In the genomic region with DNA sequence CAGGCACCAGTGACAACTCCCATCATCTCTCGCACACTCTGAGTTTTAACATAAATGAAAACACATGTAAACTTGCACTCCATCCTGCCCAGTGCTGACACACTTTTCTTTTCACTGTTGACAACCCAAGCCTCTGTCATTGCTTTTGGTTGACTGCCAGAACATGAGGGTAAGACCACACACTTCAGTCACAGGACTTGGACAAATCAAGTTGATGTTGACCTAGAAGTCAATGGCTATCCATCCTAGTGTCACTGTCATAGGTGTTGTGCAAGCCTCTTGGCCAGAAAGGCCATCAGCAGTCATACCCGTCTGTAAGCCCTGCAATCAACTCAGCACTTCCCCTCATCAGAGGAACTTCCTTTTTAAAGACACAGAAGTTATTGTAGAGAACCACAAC, we compare ENCODE assay signal across 21 mouse cellular contexts.
DNase-seq lines count a peak whose midpoint lies in the region; ATAC-seq lines count a peak whose summit lies in the region.
"Had no signal": no experiment of that assay in that cellular context is flagged by ENCODE, and none has a peak within 500 bp of the region (broad histone marks: within the 10 kb centered on the region; RNA-seq: fewer than 3 reads in every experiment).

No protein-coding gene starts in this region.

- no peaks in the 10 kb centered on the region for H3K9me3 ChIP-seq in liver, embryonic 16.5 days (replicated peaks; ENCODE audit: control insufficient read depth, low read length)
- H3K9me3 ChIP-seq in liver, embryonic 12.5 days (replicated peaks) = no peaks in the 10 kb centered on the region
- peaks cover 4% of the 10 kb centered on the region; the same call in 1 of the 2 replicates for H3K9me3 ChIP-seq in kidney, embryonic 14.5 days (ENCODE audit: control insufficient read depth, low read length)
- H3K9me3 ChIP-seq: hindbrain, embryonic 13.5 days; midbrain, embryonic 13.5 days; stomach, embryonic 15.5 days had no signal

- peak; percentile 16 for DNase-seq in 416B (ENCODE audit: low read depth)
- no peak for DNase-seq in urinary bladder, adult 2 months (ENCODE audit: low spot score)
- no peak for DNase-seq in spleen, adult 18-20 months
- DNase-seq: cerebellum, adult 11 months; cerebellum, adult 9-11 months; forebrain, postnatal 0 days; gastrocnemius, postnatal 14 days; heart, adult 2 months; kidney, adult 11 months; kidney, postnatal 4 days; retina, postnatal 1 day; thymus, postnatal 25 days had no signal

- H3K4me3 ChIP-seq in liver, embryonic 16.5 days (ENCODE audit: low read depth, low read length) = no peak overlapping the region
- no peak overlapping the region for H3K4me3 ChIP-seq in liver, embryonic 12.5 days
- no peak overlapping the region for H3K4me3 ChIP-seq in kidney, embryonic 14.5 days (ENCODE audit: low read length)
- H3K4me3 ChIP-seq: heart, adult 2 months; heart, embryonic 13.5 days; hindbrain, embryonic 13.5 days; midbrain, embryonic 13.5 days; stomach, embryonic 15.5 days had no signal

- no peaks in the 10 kb centered on the region for H3K4me1 ChIP-seq in liver, embryonic 16.5 days (ENCODE audit: control insufficient read depth, low read depth, low read length)
- H3K4me1 ChIP-seq in liver, embryonic 12.5 days = no peaks in the 10 kb centered on the region
- H3K4me1 ChIP-seq in kidney, embryonic 14.5 days (ENCODE audit: control insufficient read depth, insufficient read depth, low read length) = no peaks in the 10 kb centered on the region
- H3K4me1 ChIP-seq: hindbrain, embryonic 13.5 days; midbrain, embryonic 13.5 days; stomach, embryonic 15.5 days had no signal

- 31% methylated on average over 2 of the region's 2 CpGs for WGBS in liver, embryonic 16.5 days (ENCODE audit: insufficient replicate concordance)
- 29% methylated on average over 2 of the region's 2 CpGs for WGBS in liver, embryonic 12.5 days (ENCODE audit: insufficient replicate concordance)
- 69% methylated on average over 2 of the region's 2 CpGs for WGBS in kidney, embryonic 14.5 days

- no peak overlapping the region for H3K4me2 ChIP-seq in liver, embryonic 16.5 days (ENCODE audit: low read depth, low read length)
- no peak overlapping the region for H3K4me2 ChIP-seq in liver, embryonic 12.5 days
- no peak overlapping the region for H3K4me2 ChIP-seq in kidney, embryonic 14.5 days (replicated peaks; ENCODE audit: low read depth, low read length)
- H3K4me2 ChIP-seq: heart, embryonic 13.5 days; hindbrain, embryonic 13.5 days; midbrain, embryonic 13.5 days; stomach, embryonic 15.5 days had no signal

- no peaks in the 10 kb centered on the region for H3K36me3 ChIP-seq in liver, embryonic 16.5 days (ENCODE audit: control insufficient read depth, insufficient read depth)
- no peaks in the 10 kb centered on the region for H3K36me3 ChIP-seq in liver, embryonic 12.5 days
- H3K36me3 ChIP-seq in kidney, embryonic 14.5 days (ENCODE audit: control insufficient read depth, insufficient read depth, low read length) = no peaks in the 10 kb centered on the region
- H3K36me3 ChIP-seq: heart, embryonic 13.5 days; hindbrain, embryonic 13.5 days; midbrain, embryonic 13.5 days; stomach, embryonic 15.5 days had no signal

- ATAC-seq in liver, embryonic 16.5 days (ENCODE audit: low read depth) = peak; percentile 41; the same call in 1 of the 2 replicates
- no peak for ATAC-seq in liver, embryonic 12.5 days
- peak; percentile 72 for ATAC-seq in common myeloid progenitor, adult 5-6 weeks (replicated peaks; ENCODE audit: low read depth, poor library complexity, severe bottlenecking)
- peak; percentile 82 for ATAC-seq in megakaryocyte, adult 5-6 weeks (ENCODE audit: poor library complexity, severe bottlenecking)
- ATAC-seq in kidney, embryonic 14.5 days (ENCODE audit: low FRiP score, low TSS enrichment) = no peak
- ATAC-seq: forebrain, postnatal 0 days; midbrain, embryonic 13.5 days had no signal

- no peak overlapping the region for H3K9ac ChIP-seq in liver, embryonic 16.5 days (ENCODE audit: low read depth, low read length)
- H3K9ac ChIP-seq in liver, embryonic 12.5 days = no peak overlapping the region
- H3K9ac ChIP-seq in kidney, embryonic 14.5 days (ENCODE audit: low read depth, low read length) = no peak overlapping the region
- H3K9ac ChIP-seq: forebrain, postnatal 0 days; heart, embryonic 13.5 days; hindbrain, embryonic 13.5 days; midbrain, embryonic 13.5 days; stomach, embryonic 15.5 days had no signal

- H3K27me3 ChIP-seq in liver, embryonic 16.5 days (ENCODE audit: control insufficient read depth, insufficient read depth, low read depth, low read length) = no peaks in the 10 kb centered on the region
- no peaks in the 10 kb centered on the region for H3K27me3 ChIP-seq in liver, embryonic 12.5 days (replicated peaks)
- no peaks in the 10 kb centered on the region for H3K27me3 ChIP-seq in kidney, embryonic 14.5 days (ENCODE audit: control insufficient read depth, insufficient read depth, low read length)
- H3K27me3 ChIP-seq: heart, embryonic 13.5 days; hindbrain, embryonic 13.5 days; midbrain, embryonic 13.5 days; stomach, embryonic 15.5 days had no signal

- no peak overlapping the region for H3K27ac ChIP-seq in liver, embryonic 16.5 days (ENCODE audit: low read length)
- H3K27ac ChIP-seq in liver, embryonic 12.5 days = no peak overlapping the region
- no peak overlapping the region for H3K27ac ChIP-seq in kidney, embryonic 14.5 days (ENCODE audit: low read depth, low read length)
- H3K27ac ChIP-seq: heart, adult 2 months; heart, embryonic 13.5 days; hindbrain, embryonic 13.5 days; midbrain, embryonic 13.5 days; stomach, embryonic 15.5 days had no signal

Comparison
In these comparisons a context has a peak if more than half of its experiments do, and no peak if none do; other contexts are left out.
1. ATAC-seq: peak in liver, embryonic 16.5 days (single experiment), common myeloid progenitor, adult 5-6 weeks (single experiment) and megakaryocyte, adult 5-6 weeks (single experiment); none in liver, embryonic 12.5 days (single experiment) and kidney, embryonic 14.5 days (single experiment).